Mouse (Mus musculus) adipocyte (in vitro differentiated cells): ENCODE data around the gene Gipc3.

ENCODE experiments used
- DNase-seq: peaks from one replicate; pipeline ENCODE4 v3.0.0-alpha.2; 2016; ENCODE audit warnings: low spot score

The Gipc3 gene

DNA sequence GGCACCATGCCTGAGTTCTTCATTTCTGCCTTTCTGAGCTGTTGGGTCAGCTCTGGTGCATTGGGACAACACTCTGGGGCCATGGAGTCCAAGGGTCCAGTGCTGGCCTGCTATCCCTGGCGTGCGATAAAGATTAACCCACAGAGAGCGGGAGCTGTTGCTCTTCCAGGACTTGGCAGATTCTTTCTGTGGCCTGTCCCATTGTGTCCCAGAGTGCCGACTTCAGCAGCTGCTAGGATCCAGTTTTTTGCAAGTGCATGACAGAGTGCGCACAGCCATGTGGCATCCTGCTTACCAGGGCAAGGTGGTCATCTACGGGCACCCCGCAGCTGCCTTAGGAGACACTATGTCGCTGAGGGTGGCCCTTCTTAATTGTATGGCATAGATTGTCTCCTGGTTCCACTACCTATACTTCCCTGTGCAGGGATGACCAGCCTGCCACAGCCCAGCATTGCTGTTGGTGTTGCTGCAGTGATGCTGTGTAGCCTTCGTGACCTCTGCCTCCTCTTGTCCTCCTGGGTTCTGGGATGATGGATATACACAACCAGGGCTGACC is 42.6 kb downstream of the Gipc3 start:
- no peak for DNase-seq

DNA sequence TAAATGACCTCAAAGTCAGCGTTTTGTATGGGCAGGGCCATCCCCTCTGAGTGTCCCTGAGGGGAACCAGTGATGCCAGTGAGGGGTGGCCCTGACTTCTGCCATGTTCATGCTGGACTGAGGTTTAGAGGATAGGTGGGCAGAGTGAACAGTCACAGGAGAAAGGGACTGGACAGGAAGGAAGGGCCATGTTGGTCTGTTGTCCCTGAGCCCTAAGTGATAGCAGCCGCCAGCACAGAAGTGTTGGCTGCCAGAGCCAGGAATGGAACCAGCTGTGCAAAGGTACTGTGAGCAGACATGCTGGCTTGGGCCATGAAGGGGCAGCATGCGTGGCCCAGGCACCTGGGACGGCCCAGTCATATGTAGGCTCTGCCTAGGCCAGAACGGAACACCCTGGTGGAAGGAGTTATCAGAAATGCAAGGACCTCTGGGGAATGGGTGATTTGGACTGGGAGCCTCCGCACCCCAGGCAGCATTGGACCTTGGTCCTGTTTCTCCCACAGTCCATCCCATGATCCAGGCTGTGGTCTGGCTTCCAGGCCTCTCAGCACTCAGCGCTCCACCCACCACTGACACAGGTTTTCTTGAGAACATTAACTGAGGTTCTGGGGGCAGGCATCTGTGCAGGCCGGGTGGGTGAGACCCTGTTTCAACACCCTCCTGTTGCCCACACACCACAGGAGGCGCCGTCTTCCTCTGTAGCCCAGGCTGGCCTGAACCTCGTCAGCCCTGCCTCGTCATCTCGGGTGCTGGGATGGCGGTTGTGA is 43.3 kb downstream of the Gipc3 start:
- DNase-seq, result no peak

- no peak for DNase-seq
Observed at GRCm38 (mm10) chr10:81298369-81299100, 44.5 kb downstream of the Gipc3 start.

DNA sequence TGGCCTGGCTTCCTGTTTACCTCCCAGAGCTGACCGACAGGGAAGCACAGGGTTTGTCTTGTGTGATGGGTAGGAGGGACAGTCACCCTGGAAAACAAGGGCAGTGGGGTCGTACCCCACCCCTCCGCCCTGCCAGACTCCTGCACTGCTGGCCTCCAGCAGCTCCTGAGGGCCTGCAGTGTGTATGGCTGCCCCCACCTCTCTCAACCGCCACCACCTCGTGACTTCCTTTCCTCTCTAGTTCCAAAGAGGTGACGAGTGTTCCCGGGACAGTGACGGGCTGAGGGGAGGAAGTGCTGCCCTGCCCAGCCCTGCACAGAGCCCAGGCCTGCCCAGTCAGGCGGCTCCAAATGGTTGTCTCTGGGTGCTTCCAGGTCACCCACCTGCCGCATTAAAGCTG is 45.2 kb downstream of the Gipc3 start:
- DNase-seq, result no peak

DNA sequence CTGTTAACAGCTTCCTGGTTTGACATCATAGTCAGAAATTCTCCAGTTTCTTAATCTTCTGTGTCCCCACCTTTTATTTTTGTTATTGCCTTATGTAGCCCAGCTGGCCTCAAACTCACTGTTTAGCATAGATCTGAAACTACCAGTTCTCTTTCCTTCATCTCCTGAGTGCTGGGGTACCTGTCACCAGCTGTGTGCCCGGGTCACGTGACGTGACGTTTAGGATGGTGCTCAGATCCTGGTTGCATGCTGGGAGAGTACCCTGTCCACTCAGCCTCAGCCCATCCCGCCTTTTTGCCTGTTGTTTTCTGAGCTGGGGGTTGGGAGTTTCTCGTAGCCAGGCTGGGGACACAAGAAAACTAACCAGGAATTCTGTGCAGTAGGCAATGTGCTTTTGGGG is 45.8 kb downstream of the Gipc3 start:
- no peak for DNase-seq

GRCm38 (mm10) chr10:81295185-81295584 is 47.9 kb downstream of the Gipc3 start:
- no peak for DNase-seq

DNA sequence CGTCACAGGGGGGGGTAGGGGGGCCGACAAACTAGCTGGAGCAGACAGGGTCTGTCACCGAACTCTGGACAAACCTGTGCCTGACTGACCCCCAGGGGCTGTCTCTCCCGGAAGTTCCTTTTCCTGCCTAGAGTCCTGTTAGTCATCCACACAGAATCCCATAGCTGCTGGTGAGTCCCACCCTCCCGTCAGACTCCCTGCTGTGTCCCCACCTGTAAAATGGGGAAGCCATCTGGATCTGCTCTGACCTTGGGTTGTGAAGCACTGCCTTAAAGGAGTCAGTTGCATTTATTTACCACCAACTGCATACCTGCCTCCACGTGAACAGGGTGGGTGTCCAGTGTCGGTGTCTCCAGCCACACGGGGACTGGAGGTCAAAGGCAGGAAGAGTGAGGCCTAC is 48.6 kb downstream of the Gipc3 start:
- no peak for DNase-seq

- DNase-seq, result no peak
Observed at GRCm38 (mm10) chr10:81293334-81294030, 49.6 kb downstream of the Gipc3 start.

DNA sequence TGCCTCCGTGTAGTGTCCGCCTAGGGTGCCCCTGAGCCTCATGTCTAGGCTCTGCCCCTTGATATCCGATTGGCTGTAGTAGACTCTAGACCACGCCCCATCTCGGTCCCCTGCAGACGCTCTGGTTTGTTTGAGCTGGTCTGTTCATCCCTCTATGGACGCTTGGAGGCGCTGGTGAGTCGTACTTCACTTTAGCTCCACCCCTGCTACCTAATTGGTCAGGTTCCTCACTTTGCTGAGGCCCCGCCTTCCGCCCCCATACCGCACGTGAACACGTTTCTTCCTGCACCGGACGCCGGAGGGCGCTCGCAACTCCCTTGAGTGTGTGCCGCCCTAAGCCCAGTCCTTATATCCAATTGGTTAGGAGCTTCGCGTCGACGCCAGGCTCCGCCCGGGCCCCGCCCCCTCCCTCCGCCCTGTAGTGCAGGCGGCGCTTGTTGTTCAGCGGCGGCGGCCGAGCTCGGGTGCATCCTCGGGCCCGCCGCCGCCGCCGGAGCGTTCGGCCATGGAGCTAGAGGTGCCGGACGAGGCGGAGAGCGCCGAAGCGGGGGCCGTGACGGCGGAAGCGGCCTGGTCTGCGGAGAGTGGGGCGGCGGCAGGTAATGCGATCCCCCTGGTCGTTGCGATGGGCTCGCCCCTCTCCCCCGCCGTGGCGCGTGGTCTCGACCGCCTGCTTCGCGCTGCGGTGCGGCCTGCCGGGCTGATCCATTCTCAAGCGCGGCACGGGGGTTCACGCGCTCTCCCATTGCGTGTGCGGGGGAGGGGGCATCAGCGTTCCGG is 50.3 kb downstream of the Gipc3 start, which contains the start of gene Pip5k1c:
Gene Pip5k1c (plus strand): TSS at position 410 of the 780 bp plus-strand sequence.
- DNase-seq, result peak; percentile 100

DNA sequence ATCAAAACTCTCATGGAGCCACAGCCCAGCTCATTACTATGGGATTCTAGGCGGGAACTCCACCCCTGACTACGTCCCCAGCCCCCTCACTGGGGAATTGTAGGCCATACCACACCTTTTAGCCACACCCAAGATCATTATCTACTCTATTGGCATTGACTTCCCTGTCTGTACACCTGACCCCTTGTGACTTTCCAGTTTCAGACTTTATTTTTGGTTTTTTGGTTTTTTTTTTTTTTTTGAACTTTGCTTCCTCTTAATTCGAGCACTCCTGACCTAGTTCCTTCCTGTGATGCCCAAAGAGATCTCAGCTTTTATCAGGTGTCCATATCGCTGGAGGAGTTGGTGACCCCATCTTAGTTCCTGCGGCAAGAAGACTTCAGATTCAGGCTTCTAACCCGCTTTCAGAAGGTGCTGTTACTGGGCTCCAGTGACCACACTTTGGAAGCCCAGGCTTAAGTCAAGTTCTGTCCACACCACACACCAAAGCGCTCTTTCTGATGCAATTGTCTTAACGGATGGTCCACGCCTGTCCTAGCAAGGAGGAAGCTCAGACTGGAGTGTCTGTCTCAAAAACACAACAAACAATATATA is 51.5 kb downstream of the Gipc3 start, which contains the start of gene Tjp3:
Gene Tjp3 (minus strand): TSS at position 71 of the 594 bp plus-strand sequence.
- DNase-seq, result no peak

DNA sequence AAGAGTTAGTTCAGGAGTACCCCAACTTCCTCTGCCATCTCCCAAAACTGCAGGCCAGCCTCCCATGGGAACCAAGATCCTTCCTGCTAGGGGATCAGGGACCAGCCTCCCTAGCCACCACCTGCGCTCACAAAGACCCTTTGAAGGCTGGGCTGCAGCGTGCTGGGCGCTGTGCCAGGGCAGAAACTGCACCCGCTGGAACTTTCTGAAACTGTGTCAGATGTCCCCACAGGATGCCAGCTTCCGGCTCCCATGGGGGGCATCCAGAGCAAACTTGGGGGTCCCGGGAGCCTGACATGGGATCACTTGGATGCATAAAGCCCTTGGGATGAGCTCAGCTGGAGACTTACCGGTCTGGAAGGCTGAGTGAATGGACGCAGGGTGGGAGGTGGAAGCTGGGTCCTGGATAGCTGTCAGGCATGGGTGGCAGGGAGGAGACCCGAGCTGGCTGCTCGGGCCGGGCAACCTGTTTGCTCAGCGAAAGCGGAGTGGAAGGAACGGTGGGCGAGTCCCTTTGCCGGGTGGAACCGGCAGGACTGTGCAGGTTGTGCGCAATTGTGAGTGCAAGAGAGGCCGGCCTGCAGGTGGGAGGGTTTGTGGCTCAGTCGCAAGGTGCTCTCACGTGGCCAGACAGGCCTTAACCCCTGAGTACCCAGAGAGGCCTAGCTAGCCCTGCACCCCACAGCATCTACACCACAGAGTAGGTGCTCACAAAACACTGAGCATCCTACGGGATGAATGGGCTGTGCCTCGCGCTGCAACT is 52.2 kb downstream of the Gipc3 start:
- DNase-seq, result no peak

GRCm38 (mm10) chr10:81289811-81290210 is 53.3 kb downstream of the Gipc3 start:
- no peak for DNase-seq

DNA sequence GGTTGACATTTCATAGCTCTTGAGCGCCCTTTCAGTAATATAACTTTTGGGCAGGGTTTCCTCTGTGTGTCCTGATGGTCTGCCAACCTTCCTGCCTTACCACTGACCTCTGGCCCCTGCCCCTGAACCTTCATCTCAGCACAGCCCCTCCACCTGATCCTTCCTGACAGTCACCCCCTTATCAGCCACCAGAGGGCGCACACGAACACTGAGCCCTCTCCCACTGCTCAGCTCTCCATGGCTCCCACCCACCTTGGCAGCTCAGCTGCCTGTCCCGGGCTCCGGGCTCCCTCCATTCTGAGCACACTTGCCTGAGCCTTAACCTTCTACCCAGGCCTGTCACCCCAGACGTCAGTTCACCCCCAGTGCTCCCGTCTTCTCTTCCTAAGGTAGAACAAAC is 53.8 kb downstream of the Gipc3 start:
- peak; percentile 63 for DNase-seq

DNA sequence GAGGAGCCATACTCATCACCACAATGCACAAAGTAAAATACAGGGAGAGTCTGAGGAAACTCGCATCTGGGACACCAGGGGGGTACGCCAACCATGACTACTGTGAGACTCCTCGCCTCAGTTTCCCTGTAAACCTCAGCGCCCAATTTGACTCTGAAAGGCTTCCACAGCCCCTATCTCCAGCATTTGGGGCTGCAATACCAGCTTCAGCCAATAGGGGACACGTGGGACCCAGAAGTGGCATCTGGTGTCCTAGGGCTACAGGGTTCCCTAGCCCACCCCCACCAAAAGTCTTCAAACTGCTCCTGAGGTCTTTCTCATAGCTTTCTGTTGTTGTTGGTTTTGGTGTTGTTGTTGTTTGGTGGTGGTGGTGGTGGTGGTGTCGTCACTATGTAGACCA is 54.5 kb downstream of the Gipc3 start:
- DNase-seq, result no peak

GRCm38 (mm10) chr10:81287513-81288157 is 55.4 kb downstream of the Gipc3 start:
- peak; percentile 45 for DNase-seq

DNA sequence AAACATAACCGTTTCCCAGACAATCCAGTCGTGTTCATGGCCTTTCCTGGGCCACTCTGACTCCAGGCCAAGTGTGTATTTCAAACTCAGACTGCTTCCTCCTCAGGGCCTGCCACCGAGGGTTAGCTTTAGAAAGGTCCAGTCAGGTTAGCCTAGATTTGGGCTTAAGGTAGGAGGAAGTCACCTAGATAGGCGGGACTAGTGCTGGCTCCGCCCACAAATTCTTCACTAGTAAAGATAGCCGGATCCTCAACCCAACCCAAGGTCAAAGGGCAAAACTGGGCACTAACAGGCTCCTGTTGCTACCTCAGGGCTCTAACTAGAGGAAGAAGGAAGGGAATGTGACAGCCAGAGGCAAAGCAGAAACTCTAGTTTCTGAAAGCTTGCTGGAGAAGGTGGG is 56.5 kb downstream of the Gipc3 start:
- no peak for DNase-seq

DNA sequence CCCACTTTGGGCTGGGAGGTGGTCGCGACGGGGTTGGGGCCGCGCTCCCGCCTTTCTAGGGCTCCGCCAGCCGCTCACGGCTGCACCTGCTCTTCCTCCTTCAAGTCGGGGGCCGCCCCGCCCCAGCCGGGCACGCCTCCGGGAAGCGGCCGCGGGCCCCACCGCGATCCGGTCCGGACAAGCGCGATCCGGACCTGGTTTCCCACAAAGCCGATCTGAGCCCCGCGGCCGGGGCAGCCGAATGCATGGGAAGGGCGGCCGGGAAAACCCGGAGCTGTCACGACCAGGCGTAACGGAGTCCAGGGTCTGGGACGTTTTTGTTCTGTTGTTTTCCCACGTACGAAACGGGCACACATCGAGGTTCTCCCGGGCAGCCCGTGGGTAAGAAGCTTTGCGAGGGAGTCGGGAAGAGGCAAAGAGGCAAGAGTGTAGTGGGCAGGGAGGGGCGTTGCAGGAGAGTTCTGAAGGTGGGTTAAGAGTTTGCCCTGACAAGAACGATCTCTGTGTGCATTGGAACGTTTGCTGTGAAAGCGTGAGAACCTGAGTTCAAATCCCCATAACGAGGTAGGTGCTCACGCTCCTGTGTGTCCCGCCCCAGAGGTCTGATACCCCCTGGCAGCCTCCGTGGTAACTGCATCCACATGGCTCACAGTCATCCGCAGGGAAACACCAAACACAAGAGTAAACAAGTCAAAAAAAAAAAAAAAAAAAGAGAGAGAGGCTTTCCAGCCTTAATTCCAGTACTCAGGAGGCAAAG is 57.2 kb downstream of the Gipc3 start:
- DNase-seq, result peak; percentile 40
